Mouse (Mus musculus) intestine, embryonic 16.5 days (tissue): ENCODE data around the gene Gm20388. TPM values are rescaled to one million over a fixed set of nuclear protein-coding genes. Genes with fewer than 3 reads are reported as not detected.

Source experiments
- ATAC-seq: fragments of 200-750 bp; cut with Nextera tagmentation; 2 replicates; pipeline ENCODE4 v1.8.0; 2017; ENCODE audit warnings: moderate TSS enrichment, moderate library complexity
- H3K27ac ChIP-seq: fragments of 300-500 bp; sonication (generic); 2 replicates; pipeline ENCODE4 v1.5.1; 2014; ENCODE audit warnings: mild to moderate bottlenecking, low read length
- H3K27me3 ChIP-seq: fragments of 300-500 bp; sonication (generic); replicated peaks from 2 replicates; pipeline ENCODE4 v1.6.1; 2014; ENCODE audit warnings: low read length, control low read depth, mixed read lengths; ENCODE audit not compliant: control insufficient read depth, insufficient read depth
- H3K36me3 ChIP-seq: fragments of 300-500 bp; sonication (generic); 2 replicates; pipeline ENCODE4 v1.6.1; 2014; ENCODE audit warnings: low read length, control low read depth; ENCODE audit not compliant: control insufficient read depth, insufficient read depth
- H3K4me1 ChIP-seq: fragments of 300-500 bp; sonication (generic); 2 replicates; pipeline ENCODE4 v1.6.1; 2014; ENCODE audit warnings: low read length, control low read depth, mixed read lengths; ENCODE audit not compliant: control insufficient read depth, insufficient read depth
- H3K4me2 ChIP-seq: fragments of 300-500 bp; sonication (generic); 2 replicates; pipeline ENCODE4 v1.6.1; 2014; ENCODE audit warnings: low read depth, low read length, control low read depth
- H3K4me3 ChIP-seq: fragments of 300-500 bp; sonication (generic); 2 replicates; pipeline ENCODE4 v1.5.1; 2014; ENCODE audit warnings: mild to moderate bottlenecking, low read length
- H3K9ac ChIP-seq: fragments of 300-500 bp; sonication (generic); 2 replicates; pipeline ENCODE4 v1.6.1; 2014; ENCODE audit warnings: low read depth, low read length
- H3K9me3 ChIP-seq: fragments of 300-500 bp; sonication (generic); 2 replicates; pipeline ENCODE4 v1.6.1; 2016; ENCODE audit warnings: low read length, control low read depth; ENCODE audit not compliant: control insufficient read depth
- WGBS: fragments of 180-500 bp; shearing (Covaris S2); extraction: QIAGEN DNeasy Blood & Tissue Kit; methylation state at CpG from one replicate; pipeline ENCODE4 v1.1.7; 2014; 5-methylcytosine and 5-hydroxymethylcytosine counted together
- polyA plus RNA-seq: library from polyadenylated mRNA; unstranded; fragments of >200 nt; fragmentation: Nextera tagmentation; extraction: Ambion mirVana; gene quantifications from 2 replicates; pipeline ENCODE4 v1.2.1, GENCODE M21; 2015

The Gm20388 gene
- polyA plus RNA-seq, 1 experiment from 2014 or later = 5.8 TPM

GRCm38 (mm10) chr8:123902653-123903052 lies 3992.0 kb downstream of the Gm20388 start:
- H3K9me3 ChIP-seq = no peaks in the 10 kb centered on the region
- H3K27me3 ChIP-seq = no peaks in the 10 kb centered on the region
- no peak overlapping the region for H3K9ac ChIP-seq
- no peak overlapping the region for H3K4me3 ChIP-seq
- no peak overlapping the region for H3K27ac ChIP-seq
- H3K36me3 ChIP-seq = peaks cover 6% of the 10 kb centered on the region
- WGBS = 83% methylated on average over 7 of the region's 7 CpGs
- no peak for ATAC-seq
- no peak overlapping the region for H3K4me2 ChIP-seq
- H3K4me1 ChIP-seq = no peaks in the 10 kb centered on the region

- Histone ChIP-seq H3K9me3 (no peaks in the 10 kb centered on the region), H3K4me3 (no peak overlapping the region), H3K4me2 (no peak overlapping the region), H3K4me1 (no peaks in the 10 kb centered on the region), H3K9ac (no peak overlapping the region), H3K27me3 (no peaks in the 10 kb centered on the region), H3K27ac (no peak overlapping the region), H3K36me3 (peaks cover 9% of the 10 kb centered on the region)
- ATAC-seq = no peak
- 95% methylated on average over 6 of the region's 6 CpGs for WGBS
Observed at GRCm38 (mm10) chr8:123907604-123908003, 3997.0 kb downstream of the Gm20388 start.

- Histone ChIP-seq H3K4me3 (no peak overlapping the region), H3K4me2 (no peak overlapping the region), H3K36me3 (peaks cover 24% of the 10 kb centered on the region), H3K9me3 (no peaks in the 10 kb centered on the region), H3K27ac (no peak overlapping the region), H3K27me3 (no peaks in the 10 kb centered on the region), H3K9ac (no peak overlapping the region), H3K4me1 (no peaks in the 10 kb centered on the region)
- ATAC-seq = no peak
- 96% methylated on average over 4 of the region's 4 CpGs for WGBS
Observed at GRCm38 (mm10) chr8:123912265-123912664, 4001.6 kb downstream of the Gm20388 start.

GRCm38 (mm10) chr8:123914635-123915034 lies 4004.0 kb downstream of the Gm20388 start:
- Histone ChIP-seq H3K9ac (no peak overlapping the region), H3K9me3 (no peaks in the 10 kb centered on the region), H3K4me2 (no peak overlapping the region), H3K27me3 (no peaks in the 10 kb centered on the region), H3K36me3 (peaks cover 25% of the 10 kb centered on the region), H3K4me1 (no peaks in the 10 kb centered on the region), H3K27ac (no peak overlapping the region), H3K4me3 (no peak overlapping the region)
- no peak for ATAC-seq
- WGBS = 98% methylated on average over 3 of the region's 3 CpGs

- ATAC-seq = peak; percentile 69
- no peaks in the 10 kb centered on the region for H3K9me3 ChIP-seq
- H3K4me1 ChIP-seq = no peaks in the 10 kb centered on the region
- no peak overlapping the region for H3K9ac ChIP-seq
- H3K27me3 ChIP-seq = no peaks in the 10 kb centered on the region
- no peak overlapping the region for H3K27ac ChIP-seq
- H3K4me2 ChIP-seq = no peak overlapping the region
- H3K36me3 ChIP-seq = peaks cover 6% of the 10 kb centered on the region; the same call in 1 of the 2 replicates
- H3K4me3 ChIP-seq = no peak overlapping the region
- 20% methylated on average over 2 of the region's 2 CpGs for WGBS
Observed at GRCm38 (mm10) chr8:123924719-123925118, 4014.1 kb downstream of the Gm20388 start.

- Histone ChIP-seq H3K9ac (no peak overlapping the region), H3K9me3 (no peaks in the 10 kb centered on the region), H3K4me2 (no peak overlapping the region), H3K36me3 (peaks cover 6% of the 10 kb centered on the region; the same call in 1 of the 2 replicates), H3K27me3 (no peaks in the 10 kb centered on the region), H3K4me1 (no peaks in the 10 kb centered on the region), H3K27ac (no peak overlapping the region), H3K4me3 (no peak overlapping the region)
- no peak for ATAC-seq
- 88% methylated on average over 3 of the region's 3 CpGs for WGBS
Observed at GRCm38 (mm10) chr8:123925671-123926070, 4015.0 kb downstream of the Gm20388 start.

- 0 out of 2 replicates have a peak, but pooled peaks cover 2% of the 10 kb centered on the region for H3K36me3 ChIP-seq
- H3K9me3 ChIP-seq = no peaks in the 10 kb centered on the region
- no peak overlapping the region for H3K4me3 ChIP-seq
- no peaks in the 10 kb centered on the region for H3K27me3 ChIP-seq
- H3K27ac ChIP-seq = no peak overlapping the region
- H3K4me1 ChIP-seq = no peaks in the 10 kb centered on the region
- WGBS = 90% methylated on average over 7 of the region's 7 CpGs
- no peak for ATAC-seq
- H3K9ac ChIP-seq = no peak overlapping the region
- no peak overlapping the region for H3K4me2 ChIP-seq
Observed at GRCm38 (mm10) chr8:123929026-123929425, 4018.4 kb downstream of the Gm20388 start.

- peaks cover 10% of the 10 kb centered on the region for H3K4me1 ChIP-seq
- peaks cover 3% of the 10 kb centered on the region; the same call in 1 of the 2 replicates for H3K36me3 ChIP-seq
- H3K4me3 ChIP-seq = peak within 1 kb of the TSS; percentile 100
- H3K9me3 ChIP-seq = no peaks in the 10 kb centered on the region
- under 1% methylated on average over 77 of the region's 77 CpGs for WGBS
- peak; percentile 89 for ATAC-seq
- H3K27ac ChIP-seq = peak within 1 kb of the TSS; percentile 92
- peak within 1 kb of the TSS; percentile 93 for H3K9ac ChIP-seq
- H3K27me3 ChIP-seq = no peaks in the 10 kb centered on the region
- H3K4me2 ChIP-seq = peak within 1 kb of the TSS; percentile 78
Observed at GRCm38 (mm10) chr8:123948942-123949685, 4038.5 kb downstream of the Gm20388 start, which contains the start of gene Nup133. Gene Nup133 (minus strand): TSS chr8:123949265.

GRCm38 (mm10) chr8:123949686-123949986 lies 4039.0 kb downstream of the Gm20388 start:
- peak; percentile 58; the same call in 1 of the 2 replicates for ATAC-seq
- no peaks in the 10 kb centered on the region for H3K9me3 ChIP-seq

More at GRCm38 (mm10) chr8:123949686-123949986, 4039.0 kb downstream of the Gm20388 start:
- H3K9ac ChIP-seq = peak overlapping the region; percentile 93
- H3K36me3 ChIP-seq = no peaks in the 10 kb centered on the region
- 2% methylated on average over 10 of the region's 10 CpGs for WGBS
- peak overlapping the region; percentile 71 for H3K4me2 ChIP-seq
- H3K27me3 ChIP-seq = no peaks in the 10 kb centered on the region
- peak overlapping the region; percentile 92 for H3K27ac ChIP-seq
- peak overlapping the region; percentile 100 for H3K4me3 ChIP-seq
- H3K4me1 ChIP-seq = peaks cover 10% of the 10 kb centered on the region
